Mouse (Mus musculus): ENCODE results near the gene Lpcat3.
A peak's percentile ranks its signal among the peaks of the same experiment; 100 is the strongest.
"Not testable (repeated sequence)": the region's sequence is repeated elsewhere in the genome, so short reads cannot be mapped to it uniquely, and the experiment has no call there.

Gene Lpcat3

GRCm38 (mm10) chr6:124662477-124663423, at the start of gene Lpcat3:
Gene Lpcat3, plus strand, starts transcription at chr6:124663027.
- peak; percentile 45 for DNase-seq (ENCODE audit: extremely low read depth, low read depth, low spot score)

GRCm38 (mm10) chr6:124625612-124626011, 37.2 kb upstream of the Lpcat3 start:
- DNase-seq (ENCODE audit: extremely low read depth, low read depth, low spot score) = no peak

- DNase-seq (ENCODE audit: extremely low read depth, low read depth, low spot score) = not testable (repeated sequence)
Observed at GRCm38 (mm10) chr6:124626184-124626583, 36.6 kb upstream of the Lpcat3 start.

GRCm38 (mm10) chr6:124630763-124631162, 32.1 kb upstream of the Lpcat3 start:
- DNase-seq (ENCODE audit: extremely low read depth, low read depth, low spot score) = no peak

- not testable (repeated sequence) for DNase-seq (ENCODE audit: extremely low read depth, low read depth, low spot score)
Observed at GRCm38 (mm10) chr6:124635985-124636384, 26.8 kb upstream of the Lpcat3 start, which contains the start of gene C1s2. Gene C1s2, minus strand, starts transcription at chr6:124636085.

- not testable (repeated sequence) for DNase-seq (ENCODE audit: extremely low read depth, low read depth, low spot score)
Observed at GRCm38 (mm10) chr6:124636858-124637460, 25.9 kb upstream of the Lpcat3 start.

GRCm38 (mm10) chr6:124640041-124640440, 22.8 kb upstream of the Lpcat3 start:
- no peak for DNase-seq (ENCODE audit: extremely low read depth, low read depth, low spot score)

- no peak for DNase-seq (ENCODE audit: extremely low read depth, low read depth, low spot score)
Observed at GRCm38 (mm10) chr6:124640997-124641396, 21.8 kb upstream of the Lpcat3 start.

- DNase-seq (ENCODE audit: extremely low read depth, low read depth, low spot score) = no peak
Observed at GRCm38 (mm10) chr6:124646394-124646793, 16.4 kb upstream of the Lpcat3 start.

- DNase-seq (ENCODE audit: extremely low read depth, low read depth, low spot score) = no peak
Observed at GRCm38 (mm10) chr6:124655893-124656292, 6.9 kb upstream of the Lpcat3 start.

GRCm38 (mm10) chr6:124658067-124658466, 4.8 kb upstream of the Lpcat3 start:
- DNase-seq (ENCODE audit: extremely low read depth, low read depth, low spot score) = no peak

GRCm38 (mm10) chr6:124661156-124661806, 1.5 kb upstream of the Lpcat3 start:
- no peak for DNase-seq (ENCODE audit: extremely low read depth, low read depth, low spot score)

- DNase-seq (ENCODE audit: extremely low read depth, low read depth, low spot score) = no peak
Observed at GRCm38 (mm10) chr6:124661995-124662394, 832 bp upstream of the Lpcat3 start.

- no peak for DNase-seq (ENCODE audit: extremely low read depth, low read depth, low spot score)
Observed at GRCm38 (mm10) chr6:124663424-124663795, 583 bp downstream of the Lpcat3 start.

- DNase-seq (ENCODE audit: extremely low read depth, low read depth, low spot score) = no peak
Observed at GRCm38 (mm10) chr6:124664256-124664655, 1.4 kb downstream of the Lpcat3 start.

GRCm38 (mm10) chr6:124665011-124665410, 2.2 kb downstream of the Lpcat3 start:
- no peak for DNase-seq (ENCODE audit: extremely low read depth, low read depth, low spot score)

- no peak for DNase-seq (ENCODE audit: extremely low read depth, low read depth, low spot score)
Observed at GRCm38 (mm10) chr6:124669234-124669859, 6.5 kb downstream of the Lpcat3 start.

GRCm38 (mm10) chr6:124670281-124670900, 7.6 kb downstream of the Lpcat3 start:
- DNase-seq (ENCODE audit: extremely low read depth, low read depth, low spot score) = peak; percentile 42

- no peak for DNase-seq (ENCODE audit: extremely low read depth, low read depth, low spot score)
Observed at GRCm38 (mm10) chr6:124672100-124672499, 9.3 kb downstream of the Lpcat3 start.

GRCm38 (mm10) chr6:124673619-124674018, 10.8 kb downstream of the Lpcat3 start:
- DNase-seq (ENCODE audit: extremely low read depth, low read depth, low spot score) = no peak

GRCm38 (mm10) chr6:124674591-124674990, 11.8 kb downstream of the Lpcat3 start:
- no peak for DNase-seq (ENCODE audit: extremely low read depth, low read depth, low spot score)

Data from fat pad, adult 2 months (tissue).